Mouse (Mus musculus): ENCODE results near the gene St3gal3.
A peak's percentile ranks its signal among the peaks of the same experiment; 100 is the strongest.

Gene St3gal3

GRCm38 (mm10) chr4:118085025-118085424 is 49.7 kb downstream of the St3gal3 start:
- no peak for DNase-seq

GRCm38 (mm10) chr4:118083217-118083951 is 51.3 kb downstream of the St3gal3 start:
- peak; percentile 95 for DNase-seq

GRCm38 (mm10) chr4:118081608-118082331 is 52.9 kb downstream of the St3gal3 start:
- DNase-seq = peak; percentile 60

GRCm38 (mm10) chr4:118080481-118080880 is 54.2 kb downstream of the St3gal3 start:
- peak; percentile 51 for DNase-seq

GRCm38 (mm10) chr4:118079195-118079594 is 55.5 kb downstream of the St3gal3 start:
- DNase-seq = peak; percentile 83

GRCm38 (mm10) chr4:118078576-118078975 is 56.1 kb downstream of the St3gal3 start:
- peak; percentile 42 for DNase-seq

GRCm38 (mm10) chr4:118077293-118077752 is 57.4 kb downstream of the St3gal3 start:
- DNase-seq = no peak

GRCm38 (mm10) chr4:118076648-118077047 is 58.1 kb downstream of the St3gal3 start:
- DNase-seq = no peak

- no peak for DNase-seq
Measured at GRCm38 (mm10) chr4:118075343-118075742, 59.4 kb downstream of the St3gal3 start.

- peak; percentile 31 for DNase-seq
Measured at GRCm38 (mm10) chr4:118074236-118074635, 60.5 kb downstream of the St3gal3 start.

- DNase-seq = no peak
Measured at GRCm38 (mm10) chr4:118073128-118073527, 61.6 kb downstream of the St3gal3 start.

- no peak for DNase-seq
Measured at GRCm38 (mm10) chr4:118071891-118072290, 62.8 kb downstream of the St3gal3 start.

- no peak for DNase-seq
Measured at GRCm38 (mm10) chr4:118070255-118071234, 64.2 kb downstream of the St3gal3 start.

- DNase-seq = no peak
Measured at GRCm38 (mm10) chr4:118061809-118062463, 72.8 kb downstream of the St3gal3 start.

GRCm38 (mm10) chr4:118060915-118061530 is 73.7 kb downstream of the St3gal3 start:
- DNase-seq = no peak

- DNase-seq = no peak
Measured at GRCm38 (mm10) chr4:118059816-118060475, 74.8 kb downstream of the St3gal3 start.

- no peak for DNase-seq
Measured at GRCm38 (mm10) chr4:118058116-118058677, 76.5 kb downstream of the St3gal3 start.

GRCm38 (mm10) chr4:118057076-118057475 is 77.6 kb downstream of the St3gal3 start:
- DNase-seq = no peak

- no peak for DNase-seq
Measured at GRCm38 (mm10) chr4:118054615-118055014, 80.1 kb downstream of the St3gal3 start.

- no peak for DNase-seq
Measured at GRCm38 (mm10) chr4:118053904-118054303, 80.8 kb downstream of the St3gal3 start.

Data from liver (tissue).